Mouse (Mus musculus) testis, postnatal 14 days (tissue): ENCODE data around the gene Krtdap.
"Not testable (repeated sequence)": the region's sequence is repeated elsewhere in the genome, so short reads cannot be mapped to it uniquely, and the experiment has no call there.

Experiments
- DNase-seq: peaks from one replicate; pipeline ENCODE4 v3.0.0; 2021; ENCODE audit warnings: low spot score

Gene Krtdap

DNA sequence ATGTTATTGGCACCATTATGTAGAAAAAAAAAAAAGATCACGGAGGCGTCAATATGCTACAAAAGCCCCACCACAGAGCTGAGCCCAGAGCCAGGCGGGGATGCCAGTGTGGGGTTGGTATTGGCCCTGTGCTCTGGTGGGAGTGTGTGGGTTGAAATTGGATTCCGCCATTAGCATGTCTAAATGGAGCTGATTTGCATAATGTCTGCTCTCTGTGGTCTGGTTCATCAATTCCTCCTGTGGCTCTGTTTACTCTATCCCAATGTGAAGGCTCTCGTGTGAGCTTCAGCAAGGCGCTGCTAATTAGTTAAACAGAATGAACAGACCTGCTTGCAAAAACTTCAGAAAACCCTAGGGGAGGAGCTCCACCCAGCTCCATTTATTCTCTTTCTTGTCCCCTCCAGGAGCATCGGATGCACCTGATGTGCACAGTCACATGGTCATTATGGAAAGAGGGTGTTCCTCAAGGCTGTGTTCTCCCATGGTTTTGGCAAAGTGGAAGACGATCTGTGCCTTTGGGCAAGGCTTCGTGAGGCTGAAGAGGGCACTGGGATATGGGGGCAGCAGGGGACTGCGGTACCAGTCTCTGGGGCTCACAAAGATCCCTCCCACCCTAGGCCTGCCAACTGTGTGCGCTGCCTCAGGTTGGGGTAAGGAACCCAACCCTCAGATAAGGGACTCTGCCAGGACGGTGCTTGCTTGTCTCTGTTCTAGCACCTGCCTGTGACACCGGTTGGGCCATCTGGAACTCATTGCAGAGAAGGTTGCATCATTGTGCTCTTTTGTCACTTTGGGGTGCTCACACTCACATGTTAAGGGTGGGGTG, 1.8 kb upstream of the Krtdap start:
- DNase-seq = no peak

DNA sequence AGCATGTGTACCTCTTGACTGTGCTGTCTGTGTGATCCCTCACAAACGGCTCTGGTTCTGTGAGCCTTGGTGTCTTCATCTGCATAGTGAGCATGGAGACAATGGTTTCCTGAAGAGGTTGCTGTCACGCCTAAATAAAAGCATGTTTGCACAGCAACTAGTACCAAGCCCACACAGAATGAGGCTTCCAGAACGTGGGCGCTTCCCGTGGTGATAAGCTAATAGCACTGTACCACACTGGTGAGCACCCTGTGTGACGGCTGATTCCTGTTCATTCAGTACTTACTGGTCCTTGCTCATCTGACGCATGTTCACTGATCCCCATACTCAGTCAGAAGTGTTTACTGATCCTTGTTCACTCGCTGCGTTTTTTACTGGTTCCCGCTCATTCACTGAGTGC, 2.4 kb downstream of the Krtdap start:
- DNase-seq = no peak

DNA sequence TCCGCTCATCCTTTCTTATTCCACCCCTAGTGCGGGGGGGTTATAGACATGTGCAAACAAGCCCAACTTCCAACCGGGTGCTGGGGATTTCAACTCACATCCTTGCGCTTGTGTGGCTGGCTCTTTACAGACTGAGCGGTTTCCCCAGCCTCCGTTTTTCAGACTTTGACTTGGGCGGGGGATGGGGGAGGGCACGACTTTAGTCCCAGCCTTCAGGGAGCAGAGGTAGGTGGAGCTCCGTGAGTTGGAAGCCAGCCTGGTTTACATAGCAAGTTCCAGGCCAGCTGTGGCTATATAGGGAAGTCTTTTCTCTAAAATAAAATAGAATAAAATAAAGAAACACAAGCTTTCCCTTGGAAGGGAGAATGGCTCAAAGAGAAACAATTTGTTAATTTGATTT, 4.2 kb downstream of the Krtdap start:
- DNase-seq = no peak

DNA sequence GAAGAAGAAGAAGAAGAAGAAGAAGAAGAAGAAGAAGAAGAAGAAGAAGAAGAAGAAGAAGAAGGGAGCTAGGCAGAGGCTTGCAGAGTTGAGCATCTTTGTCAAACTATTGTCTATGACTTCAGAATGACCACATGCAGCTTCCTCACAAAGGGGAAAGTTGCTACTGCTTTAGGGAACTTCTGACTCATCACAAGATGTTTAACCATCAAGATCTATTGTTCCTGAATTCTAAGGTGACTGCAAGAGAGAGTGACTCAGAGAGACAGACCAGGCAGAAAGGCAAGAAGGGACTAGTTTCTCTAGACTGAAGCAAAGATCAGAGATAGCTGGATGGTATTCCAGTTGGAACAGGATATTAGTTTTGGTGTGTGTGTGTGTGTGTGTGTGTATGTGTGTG, 7.2 kb downstream of the Krtdap start:
- DNase-seq = no peak

DNA sequence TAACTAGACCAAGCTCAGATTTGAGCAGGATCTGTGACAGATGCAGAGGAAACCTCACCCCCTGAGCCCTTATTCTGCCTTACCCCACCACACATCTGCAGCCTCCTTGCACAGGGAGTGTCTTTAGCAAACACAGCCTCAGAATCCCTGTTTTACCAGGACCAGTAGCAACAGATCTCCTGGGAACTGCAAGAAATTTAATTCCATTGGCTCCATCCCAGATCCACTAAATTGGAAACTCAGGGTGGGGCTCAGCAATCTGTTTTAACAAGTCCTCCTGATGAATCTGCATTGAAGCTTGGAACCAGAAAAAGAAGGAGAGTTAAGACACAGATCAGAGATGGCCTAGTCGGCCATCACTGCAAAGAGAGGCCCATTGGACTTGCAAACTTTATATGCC, 9.1 kb downstream of the Krtdap start:
- no peak for DNase-seq

DNA sequence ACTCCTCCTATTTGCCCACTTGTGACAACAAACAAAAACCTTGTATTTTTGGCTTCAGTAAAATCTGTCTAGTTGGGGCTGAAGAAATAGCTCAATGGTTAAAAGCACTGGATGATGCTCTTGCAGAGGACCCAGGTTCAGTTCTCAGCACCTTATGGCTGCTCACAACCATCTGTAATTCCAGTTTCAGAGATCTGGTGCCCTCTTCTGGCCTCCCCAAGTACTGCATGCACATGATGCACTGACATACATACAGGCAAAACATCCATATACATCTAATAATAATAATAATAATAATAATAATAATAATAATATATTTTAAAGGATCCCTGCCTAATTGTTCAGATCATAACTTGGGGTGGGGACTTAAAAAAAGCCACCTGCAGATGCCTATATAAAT, 13.0 kb downstream of the Krtdap start:
- no peak for DNase-seq

DNA sequence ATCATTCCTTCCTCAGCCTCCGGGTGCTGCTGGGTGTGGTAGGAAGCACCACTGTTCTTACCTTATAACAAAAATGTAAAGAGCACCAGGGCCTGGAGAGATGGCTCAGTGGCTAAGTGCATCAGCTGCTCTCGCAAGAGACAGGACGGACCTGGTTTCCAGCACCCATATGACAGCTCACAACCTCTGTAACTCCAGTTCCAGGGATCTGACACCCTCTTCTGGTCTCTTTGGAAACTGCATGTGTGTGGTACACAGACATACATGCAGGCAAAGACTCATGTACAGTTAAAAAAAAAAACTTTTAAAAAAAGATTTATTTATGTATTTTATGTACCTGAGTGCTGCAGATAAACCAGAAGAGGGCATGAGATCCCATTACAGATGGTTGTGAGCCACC, 15.6 kb downstream of the Krtdap start:
- DNase-seq = no peak

DNA sequence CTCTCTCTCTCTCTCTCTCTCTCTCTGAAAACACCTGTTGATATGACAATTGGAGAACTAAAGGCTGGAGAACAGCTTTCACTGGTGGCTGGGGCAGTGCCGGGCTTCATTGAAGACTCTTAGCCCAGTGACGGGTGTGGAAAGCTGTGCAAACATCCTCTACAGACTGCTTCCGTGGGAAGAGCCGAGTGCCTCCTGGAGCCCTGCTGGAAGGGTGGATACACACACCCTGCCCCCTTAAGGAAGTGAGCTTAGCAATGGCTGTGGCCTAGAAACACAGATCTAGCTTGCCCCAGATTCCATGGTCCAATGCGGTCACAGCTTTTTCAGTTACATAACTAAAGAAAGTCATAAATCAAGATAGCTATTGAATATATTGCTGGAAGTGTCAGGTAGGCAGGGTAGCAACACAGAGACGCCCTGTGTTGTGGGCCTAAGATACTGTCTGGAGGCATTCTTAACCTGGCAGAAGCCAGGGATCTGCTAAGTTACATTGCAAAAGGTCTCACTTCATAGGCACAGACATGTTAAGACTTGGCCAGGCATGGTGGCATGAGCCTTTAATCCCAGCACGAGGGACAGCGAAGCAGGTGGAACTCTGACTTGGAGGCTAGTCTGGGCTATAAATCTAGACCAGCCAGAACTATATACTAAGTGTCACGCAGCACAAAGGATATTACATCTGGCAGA, 16.5 kb downstream of the Krtdap start:
- DNase-seq = no peak

DNA sequence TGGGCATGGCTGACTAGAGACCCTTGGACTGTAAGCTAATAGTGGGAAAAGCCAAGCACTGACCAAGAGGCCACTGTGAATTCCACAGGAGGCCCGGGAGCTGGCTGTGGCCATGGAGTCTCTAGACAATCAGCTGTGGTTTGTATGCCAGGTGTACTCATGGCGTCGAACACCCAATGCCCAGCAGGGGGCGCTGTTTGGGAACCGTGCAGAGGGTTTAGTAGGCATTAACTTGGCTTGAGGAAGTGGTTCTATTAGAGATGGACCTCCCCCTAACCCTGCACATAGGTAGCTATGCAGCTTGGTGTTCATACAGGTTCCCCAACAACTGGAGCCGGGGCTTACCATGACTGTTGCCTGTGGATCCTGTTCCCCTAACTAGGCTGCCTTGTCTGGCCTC, 18.2 kb downstream of the Krtdap start:
- peak; percentile 57 for DNase-seq

DNA sequence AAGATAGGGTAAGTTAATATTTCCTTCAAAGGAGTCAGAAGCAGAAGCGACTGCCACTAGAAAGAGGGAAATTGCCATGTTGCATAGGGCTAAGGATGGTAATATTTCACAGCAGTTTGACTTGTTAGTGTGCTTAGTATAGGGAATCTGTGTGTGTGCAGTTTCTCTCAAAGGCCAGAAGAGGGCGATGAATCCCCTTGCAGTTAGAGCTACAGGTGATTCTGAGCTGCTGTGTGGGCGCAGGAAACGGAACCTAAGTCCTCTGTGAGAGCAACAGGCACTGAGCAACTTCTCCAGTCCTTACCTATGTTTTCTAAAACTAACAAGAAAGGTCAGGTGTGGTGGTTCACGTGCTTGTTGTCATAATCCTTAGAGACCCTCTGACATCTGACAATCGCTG, 22.6 kb downstream of the Krtdap start:
- DNase-seq = peak; percentile 27

DNA sequence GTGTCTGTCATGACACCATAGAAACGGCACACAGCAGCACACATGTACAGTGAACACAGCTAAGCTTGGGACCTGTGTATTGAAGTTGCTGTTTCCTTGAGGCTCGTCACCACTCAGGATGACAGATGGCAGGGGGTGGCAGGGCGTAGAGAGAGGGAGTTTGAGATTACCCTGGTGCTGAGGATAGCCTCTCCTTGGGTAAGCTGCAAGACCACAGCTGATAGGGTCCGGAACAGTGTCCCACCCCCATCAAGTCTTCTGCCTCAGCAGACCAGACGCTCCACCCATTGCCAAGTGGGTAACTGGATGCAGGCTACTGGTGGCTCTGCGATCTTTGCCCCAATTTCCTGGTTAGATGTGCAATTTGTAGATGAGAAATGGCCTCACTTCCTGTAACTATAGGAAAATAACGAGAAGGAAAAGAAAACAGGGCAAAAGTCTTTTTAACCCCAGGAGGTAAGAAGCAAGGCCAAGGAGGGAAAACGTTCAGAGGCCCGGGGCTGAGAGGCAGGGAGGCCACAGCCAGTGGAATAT, 24.1 kb downstream of the Krtdap start:
- no peak for DNase-seq

DNA sequence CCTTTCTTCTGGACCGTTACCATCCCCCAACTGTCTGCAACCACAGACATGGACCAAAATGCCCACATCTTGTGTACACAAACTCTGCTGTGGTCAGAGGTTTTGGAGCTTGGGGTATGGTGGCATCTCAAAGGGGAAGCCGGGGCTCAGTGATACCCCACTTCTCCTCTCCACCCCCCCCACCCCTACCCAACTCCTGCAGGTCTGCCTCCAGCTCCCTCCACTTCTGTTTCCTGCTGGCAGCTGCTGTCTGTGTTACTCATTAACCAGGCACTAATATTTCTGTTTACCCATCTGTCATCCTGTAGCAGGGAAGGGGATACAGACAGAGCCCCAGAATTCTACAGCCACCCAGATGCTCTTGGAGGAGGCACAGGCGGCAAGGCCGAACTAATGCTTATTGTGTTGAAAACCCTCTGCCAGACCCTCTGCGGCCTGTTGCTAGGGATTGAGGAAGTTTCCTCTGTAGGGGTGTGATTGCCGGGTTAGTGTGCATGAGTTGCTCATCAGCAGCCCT, 24.7 kb downstream of the Krtdap start:
- no peak for DNase-seq

DNA sequence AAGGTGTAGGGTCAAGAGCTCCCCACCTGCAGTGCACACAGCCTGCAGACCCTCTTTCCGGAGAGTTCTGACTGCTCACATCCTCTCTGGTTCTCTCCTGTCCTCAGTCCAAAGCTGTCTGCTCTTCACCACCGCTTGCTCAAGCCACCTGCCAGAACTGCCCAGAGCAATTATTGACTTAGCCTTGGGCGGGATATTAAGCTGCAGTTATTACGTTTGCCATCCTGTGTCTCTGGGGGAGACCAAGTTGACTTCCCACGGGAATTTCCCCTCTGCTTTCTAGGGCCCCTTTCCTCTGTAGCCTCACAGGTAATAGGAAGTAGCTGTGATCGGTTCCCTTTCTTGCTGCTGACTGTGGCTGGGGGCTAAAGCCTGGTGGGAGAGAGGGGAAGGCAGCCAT, 32.4 kb downstream of the Krtdap start:
- no peak for DNase-seq

DNA sequence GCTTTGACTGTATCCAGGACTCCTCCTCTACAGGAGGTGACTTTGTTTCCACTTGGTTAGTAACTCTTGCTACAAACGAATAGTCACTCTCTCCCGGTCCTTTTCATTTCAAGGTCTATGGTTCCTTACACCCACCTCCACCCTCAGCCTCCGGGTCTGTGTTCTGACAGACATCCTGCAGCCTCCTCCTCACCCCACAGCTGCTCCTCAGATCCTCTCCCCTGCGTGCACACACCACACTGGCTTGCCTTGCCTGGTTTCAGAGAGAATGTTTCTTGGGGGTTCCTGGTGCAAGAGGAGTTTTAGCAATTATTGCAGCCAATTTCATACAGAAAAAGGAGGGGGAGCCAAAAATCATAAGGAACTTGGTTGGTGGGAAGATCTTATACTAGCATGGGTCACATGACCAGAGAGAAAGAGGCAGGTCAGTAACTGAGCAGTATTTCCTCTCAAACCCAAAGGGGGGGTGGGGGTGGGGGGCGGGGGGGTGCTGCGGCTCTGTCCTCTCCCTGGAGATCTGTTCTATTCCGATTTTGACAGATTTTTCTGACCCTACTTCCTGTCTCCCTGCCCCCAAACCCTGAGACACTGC, 33.3 kb downstream of the Krtdap start:
- DNase-seq = no peak

DNA sequence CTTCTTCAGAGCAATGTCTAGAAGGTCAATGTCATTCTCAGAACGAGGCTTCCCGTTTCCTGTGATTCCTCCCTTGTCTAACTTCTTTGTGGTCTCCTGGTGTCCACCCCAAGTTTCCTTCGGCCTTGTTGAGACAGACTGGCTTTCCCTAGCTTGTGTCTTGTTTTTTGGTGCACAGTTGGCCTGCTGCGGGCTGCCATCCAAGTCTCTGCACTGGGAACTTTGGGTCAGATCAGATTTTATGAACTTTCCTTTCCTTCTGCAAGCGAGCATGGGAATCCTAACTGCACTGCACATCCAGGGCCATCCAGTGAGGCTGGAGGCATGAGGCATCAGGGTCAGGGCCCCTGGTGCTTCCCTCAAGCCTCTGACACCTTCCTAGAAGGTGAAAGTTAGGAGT, 33.8 kb downstream of the Krtdap start:
- no peak for DNase-seq

DNA sequence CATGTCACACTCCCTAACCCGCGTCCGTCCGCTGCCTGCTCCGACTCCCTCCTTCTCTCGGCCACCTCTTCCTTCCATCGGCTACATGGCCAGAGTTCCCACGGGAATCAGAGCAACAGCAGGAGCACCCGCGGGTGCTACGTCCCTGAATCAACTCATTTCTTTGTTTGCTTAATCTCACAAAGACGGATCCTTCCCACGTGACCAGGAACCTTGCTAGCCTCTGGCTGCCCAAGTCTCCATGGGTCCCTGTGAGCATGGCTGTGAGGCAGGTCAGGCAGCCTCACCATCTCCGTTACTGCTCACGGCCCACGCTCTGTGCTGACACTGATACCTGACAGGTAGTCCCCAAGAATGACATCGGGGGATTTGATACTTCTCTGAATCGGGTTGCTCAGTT, 36.0 kb downstream of the Krtdap start, which contains the start of gene Ffar2:
TSS of gene Ffar2 (minus strand) at position 101 of the 400 bp plus-strand sequence.
- DNase-seq = no peak

DNA sequence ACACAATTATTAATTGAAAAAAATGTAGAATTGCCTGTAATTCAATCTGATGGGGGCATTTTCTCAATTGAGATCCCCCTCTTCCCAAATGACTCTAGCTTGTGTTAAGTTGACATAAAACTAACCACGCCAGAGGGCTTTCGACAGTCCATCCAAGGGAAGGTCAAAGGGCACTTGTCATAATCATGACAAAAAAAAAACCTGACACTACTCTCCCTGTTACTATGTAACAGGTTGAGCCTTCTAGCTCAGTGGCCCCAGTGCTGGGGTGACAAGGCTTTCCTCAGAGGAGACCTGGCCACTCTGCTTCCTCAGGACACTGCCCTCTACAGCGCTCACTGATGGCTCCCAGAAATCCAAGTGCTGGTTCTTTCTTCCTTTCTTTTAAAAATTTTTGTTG, 36.6 kb downstream of the Krtdap start:
- no peak for DNase-seq

DNA sequence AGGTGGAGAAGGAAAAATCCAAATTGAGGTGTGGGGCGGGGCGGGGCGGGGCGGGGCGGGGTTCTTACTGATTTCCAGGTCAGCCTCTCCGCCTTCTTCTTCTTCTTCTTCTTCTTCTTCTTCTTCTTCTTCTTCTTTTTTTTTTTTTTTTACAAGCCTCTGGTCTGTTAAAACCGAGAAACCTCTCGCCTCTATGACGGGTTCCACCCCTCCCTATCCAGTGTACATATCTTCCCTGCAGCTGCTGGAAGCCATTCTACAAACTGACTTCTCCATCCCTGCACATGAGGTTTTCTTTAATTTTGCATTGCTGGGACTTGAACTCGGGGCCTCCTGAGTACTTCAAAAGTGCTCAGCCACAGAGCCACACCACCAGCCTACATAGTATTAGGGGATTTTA, 39.0 kb downstream of the Krtdap start:
- DNase-seq = no peak

DNA sequence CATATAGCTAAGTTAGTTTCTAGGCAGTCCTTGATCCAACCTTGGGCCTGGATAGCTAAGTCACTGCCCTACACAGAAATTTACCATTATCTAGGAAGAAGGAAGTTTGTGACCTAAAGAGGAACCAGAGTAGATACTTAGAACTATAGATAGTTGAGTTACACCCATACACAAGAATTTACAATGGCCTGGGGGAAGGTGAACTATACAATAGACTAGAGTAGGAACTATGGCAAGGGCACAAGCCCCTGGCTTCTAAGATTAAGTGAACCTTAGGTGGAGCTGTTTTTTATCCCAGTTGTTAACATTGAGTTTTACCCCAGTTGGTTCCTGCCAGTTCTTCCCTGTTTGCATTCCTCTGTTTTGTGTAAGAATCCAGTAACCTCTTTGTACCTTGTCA, 41.2 kb downstream of the Krtdap start:
- DNase-seq = not testable (repeated sequence)

DNA sequence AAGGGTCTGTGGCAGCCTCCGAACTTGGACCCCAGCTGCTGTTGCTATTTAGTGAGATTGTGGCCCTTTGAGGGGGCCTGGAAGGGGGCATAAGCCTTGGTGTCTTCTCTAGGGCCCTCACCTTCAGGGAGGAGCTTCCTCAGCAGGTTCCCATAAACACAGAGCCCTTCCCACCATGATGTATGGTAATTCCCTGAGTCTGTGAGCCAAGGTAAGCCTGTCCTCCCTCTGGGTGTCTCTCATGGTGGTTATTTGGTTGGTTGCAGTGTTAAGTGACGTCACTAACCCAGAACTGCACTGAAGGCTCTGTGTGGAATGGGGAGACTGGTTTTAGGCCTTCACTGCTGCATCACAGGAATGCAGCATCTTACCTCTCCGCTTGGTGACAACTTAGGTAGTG, 41.7 kb downstream of the Krtdap start:
- DNase-seq = no peak

DNA sequence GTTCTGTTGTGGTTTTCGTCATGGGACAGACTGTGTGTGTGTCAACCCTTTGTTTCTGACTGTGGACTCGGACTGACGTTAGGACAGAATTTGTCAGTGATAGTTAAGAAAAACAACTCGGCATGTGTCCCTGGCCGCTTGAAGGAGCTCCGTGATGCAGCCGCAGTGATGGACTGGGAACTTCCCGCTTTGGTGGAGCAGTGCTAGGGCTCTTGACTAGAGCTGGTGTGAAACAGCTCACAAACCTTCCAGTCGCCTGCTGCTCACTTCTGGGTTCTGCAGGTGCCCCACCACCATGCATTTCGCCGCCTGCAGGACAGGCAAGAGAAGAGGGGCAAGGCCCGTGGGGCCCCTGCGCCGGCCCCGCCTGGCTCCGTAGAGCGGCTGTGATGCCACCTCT, 44.6 kb downstream of the Krtdap start:
- DNase-seq = no peak

DNA sequence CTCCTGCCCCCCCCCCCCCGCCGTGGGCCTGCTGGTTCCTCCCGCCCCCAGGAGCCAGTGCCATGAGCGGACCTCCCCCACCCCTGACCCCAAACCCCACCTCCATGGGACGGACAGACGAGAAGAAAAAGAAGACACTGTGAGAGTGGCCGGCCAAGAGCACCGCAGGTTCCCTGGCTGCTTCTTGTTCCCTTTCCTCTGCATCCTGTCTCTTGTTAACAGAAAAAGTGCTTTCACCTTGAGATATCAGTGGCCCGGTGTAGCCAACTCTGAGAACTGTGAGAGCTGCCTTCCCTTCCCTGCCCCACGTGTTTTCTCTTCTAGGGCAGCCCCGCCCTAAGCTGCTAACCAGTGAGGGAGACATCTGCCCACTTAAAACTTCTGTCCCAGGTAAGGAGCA, 45.0 kb downstream of the Krtdap start:
- not testable (repeated sequence) for DNase-seq

DNA sequence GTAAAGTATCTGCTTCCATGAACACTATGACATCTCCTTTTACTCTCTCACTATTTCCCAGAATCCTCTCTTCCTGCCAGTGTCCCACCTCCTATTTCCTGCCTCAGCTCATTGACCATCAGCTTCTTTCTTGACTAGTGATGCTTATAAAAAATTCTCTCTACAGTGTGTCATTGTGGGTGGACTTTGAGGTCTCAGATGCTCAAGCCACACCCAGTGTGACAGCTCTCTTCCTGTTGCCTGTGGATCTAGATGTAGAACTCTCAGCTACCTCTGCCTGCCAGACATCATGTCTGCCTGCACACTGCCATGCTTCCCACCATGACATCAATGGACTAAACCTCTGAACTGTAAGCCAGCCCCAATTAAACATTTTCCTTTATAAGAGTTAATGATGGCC, 49.6 kb downstream of the Krtdap start:
- DNase-seq = no peak
